Mouse (Mus musculus) embryonic fibroblast, embryonic 13.5 days (primary cell): ENCODE measurements at regions not wholly inside any gene's neighbourhood (a gene's known extent, or its start where the extent isn't known, plus 50 kb on each side); places are given as distances from the start of the nearest gene placed in this dataset.

Experiments
- CTCF ChIP-seq: IDR thresholded peaks from 2 replicates; pipeline ENCODE4 v1.5.1; 2011; ENCODE audit warnings: mild to moderate bottlenecking, control low read depth, low read length, moderate library complexity, borderline replicate concordance; ENCODE audit not compliant: insufficient read depth
- POLR2A ChIP-seq: IDR thresholded peaks from 2 replicates; pipeline ENCODE4 v1.6.1; 2011; ENCODE audit warnings: low read depth, mild to moderate bottlenecking, control low read depth, low read length, moderate library complexity

- TF ChIP-seq POLR2A (no peak), CTCF (no peak)
These were observed 126.9 kb upstream of the 4930412O13Rik start for GRCm38 (mm10) chr2:9754153-9754552.
